Mouse (Mus musculus) neural tube, embryonic 14.5 days (tissue): ENCODE measurements around the gene Krtap6-2. TPM values are rescaled to one million over a fixed set of nuclear protein-coding genes. Genes with fewer than 3 reads are reported as not detected.

Experiments used
- ATAC-seq: fragments of 200-750 bp; cut with Nextera tagmentation; 2 replicates; pipeline ENCODE4 v1.8.0; 2017; ENCODE audit warnings: low read depth, mild to moderate bottlenecking, moderate TSS enrichment, moderate library complexity
- H3K27ac ChIP-seq: fragments of 300-500 bp; sonication (generic); 2 replicates; pipeline ENCODE4 v1.5.1; 2014; ENCODE audit warnings: low read depth, mild to moderate bottlenecking, control low read depth, low read length, moderate library complexity, mixed read lengths
- H3K27me3 ChIP-seq: fragments of 300-500 bp; sonication (generic); 2 replicates; pipeline ENCODE4 v1.6.1; 2014; ENCODE audit warnings: low read length; ENCODE audit not compliant: control insufficient read depth, insufficient read depth
- H3K36me3 ChIP-seq: fragments of 300-500 bp; sonication (generic); 2 replicates; pipeline ENCODE4 v1.6.1; 2014; ENCODE audit warnings: low read length, mixed read lengths; ENCODE audit not compliant: control insufficient read depth, insufficient read depth
- H3K4me1 ChIP-seq: fragments of 300-500 bp; sonication (generic); 2 replicates; pipeline ENCODE4 v1.6.1; 2014; ENCODE audit warnings: low read length; ENCODE audit not compliant: control insufficient read depth, insufficient read depth
- H3K4me2 ChIP-seq: fragments of 300-500 bp; sonication (generic); 2 replicates; pipeline ENCODE4 v1.6.1; 2014; ENCODE audit warnings: mild to moderate bottlenecking, low read depth, low read length, control low read depth
- H3K4me3 ChIP-seq: fragments of 300-500 bp; sonication (generic); 2 replicates; pipeline ENCODE4 v1.5.1; 2014; ENCODE audit warnings: low read depth, low read length, control low read depth, mixed read lengths
- H3K9ac ChIP-seq: fragments of 300-500 bp; sonication (generic); replicated peaks from 2 replicates; pipeline ENCODE4 v1.6.1; 2014; ENCODE audit warnings: low read depth, mild to moderate bottlenecking, control low read depth, low read length, mixed read lengths
- H3K9me3 ChIP-seq: fragments of 300-500 bp; sonication (generic); 2 replicates; pipeline ENCODE4 v1.6.1; 2016; ENCODE audit warnings: low read length; ENCODE audit not compliant: control insufficient read depth
- WGBS: fragments of 180-500 bp; shearing (Covaris S2); extraction: QIAGEN DNeasy Blood & Tissue Kit; methylation state at CpG from one replicate; pipeline ENCODE4 v1.1.7; 2014; 5-methylcytosine and 5-hydroxymethylcytosine counted together
- polyA plus RNA-seq: library from polyadenylated mRNA; unstranded; fragments of >200 nt; fragmentation: Nextera tagmentation; extraction: Ambion mirVana; gene quantifications from 2 replicates; pipeline ENCODE4 v1.2.1, GENCODE M21; 2014

Krtap6-2 gene
- polyA plus RNA-seq: not detected in 2 replicates

- no peak within 1 kb of the TSS for H3K4me2 ChIP-seq
- no peak within 1 kb of the TSS for H3K4me3 ChIP-seq
- no peak for ATAC-seq
- H3K9me3 ChIP-seq: no peaks in the 10 kb centered on the region
- H3K27me3 ChIP-seq: no peaks in the 10 kb centered on the region
- H3K9ac ChIP-seq: no peak within 1 kb of the TSS
- WGBS: 95% methylated on average over 3 of the region's 3 CpGs
- no peak within 1 kb of the TSS for H3K27ac ChIP-seq
- no peaks in the 10 kb centered on the region for H3K36me3 ChIP-seq
- H3K4me1 ChIP-seq: no peaks in the 10 kb centered on the region
Observed at GRCm38 (mm10) chr16:89420011-89420410, at the start of gene Krtap6-2. Gene Krtap6-2, minus strand, starts transcription at chr16:89420111.

DNA sequence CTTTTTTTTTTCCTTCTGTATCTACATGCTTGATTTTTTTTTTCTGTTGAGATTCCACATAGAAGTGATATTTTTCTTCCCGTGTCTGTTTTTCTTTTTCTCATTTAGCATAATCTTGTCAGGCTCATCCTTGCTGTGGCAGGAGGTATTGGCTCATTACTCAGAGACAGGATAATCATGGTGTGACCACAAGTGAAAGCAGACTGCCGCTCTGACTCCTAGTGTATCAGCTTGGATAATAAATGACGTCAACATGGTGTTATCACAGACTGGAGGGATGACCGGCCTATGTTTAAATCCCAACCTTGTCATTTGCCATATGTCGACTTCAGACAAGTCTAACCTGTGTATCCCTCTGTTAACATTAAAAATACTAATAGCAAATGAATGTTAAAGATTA lies 41.3 kb upstream of the Krtap6-2 start:
- no peak for ATAC-seq
- no peaks in the 10 kb centered on the region for H3K4me1 ChIP-seq
- no peaks in the 10 kb centered on the region for H3K36me3 ChIP-seq
- no peak overlapping the region for H3K4me2 ChIP-seq
- H3K4me3 ChIP-seq: no peak overlapping the region
- H3K27me3 ChIP-seq: no peaks in the 10 kb centered on the region
- 84% methylated on average over 5 of the region's 5 CpGs for WGBS
- H3K27ac ChIP-seq: no peak overlapping the region
- no peaks in the 10 kb centered on the region for H3K9me3 ChIP-seq
- H3K9ac ChIP-seq: no peak overlapping the region

DNA sequence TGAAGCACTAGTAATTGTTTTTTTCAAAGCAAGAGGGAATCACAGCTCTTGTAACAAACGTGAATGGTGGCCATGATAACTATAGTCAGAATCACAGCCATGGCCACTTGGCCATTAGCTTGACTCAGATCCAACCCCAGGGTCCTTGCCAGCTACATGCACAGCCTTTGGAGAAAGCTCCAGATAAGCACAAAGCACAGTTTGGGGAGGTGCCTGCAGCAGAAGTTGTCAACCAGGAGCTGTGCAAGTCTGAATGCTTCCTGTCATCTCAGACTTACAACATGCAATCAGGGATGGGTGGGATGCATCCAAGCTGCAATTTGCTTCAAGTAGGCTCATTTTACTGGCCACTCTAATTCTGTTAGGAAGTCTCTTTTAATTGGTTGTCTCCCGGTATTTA lies 9.7 kb upstream of the Krtap6-2 start:
- Histone ChIP-seq H3K4me3 (no peak overlapping the region), H3K4me1 (no peaks in the 10 kb centered on the region), H3K27ac (no peak overlapping the region), H3K27me3 (no peaks in the 10 kb centered on the region), H3K9me3 (no peaks in the 10 kb centered on the region), H3K9ac (no peak overlapping the region), H3K36me3 (no peaks in the 10 kb centered on the region), H3K4me2 (no peak overlapping the region)
- ATAC-seq: no peak
- 69% methylated on average over 2 of the region's 2 CpGs for WGBS

GRCm38 (mm10) chr16:89425310-89425709 lies 5.4 kb upstream of the Krtap6-2 start:
- H3K9me3 ChIP-seq: no peaks in the 10 kb centered on the region
- no peaks in the 10 kb centered on the region for H3K4me1 ChIP-seq
- H3K27ac ChIP-seq: no peak overlapping the region
- 91% methylated on average over 5 of the region's 5 CpGs for WGBS
- no peaks in the 10 kb centered on the region for H3K36me3 ChIP-seq
- H3K9ac ChIP-seq: no peak overlapping the region
- ATAC-seq: no peak
- no peaks in the 10 kb centered on the region for H3K27me3 ChIP-seq
- H3K4me3 ChIP-seq: no peak overlapping the region
- no peak overlapping the region for H3K4me2 ChIP-seq

DNA sequence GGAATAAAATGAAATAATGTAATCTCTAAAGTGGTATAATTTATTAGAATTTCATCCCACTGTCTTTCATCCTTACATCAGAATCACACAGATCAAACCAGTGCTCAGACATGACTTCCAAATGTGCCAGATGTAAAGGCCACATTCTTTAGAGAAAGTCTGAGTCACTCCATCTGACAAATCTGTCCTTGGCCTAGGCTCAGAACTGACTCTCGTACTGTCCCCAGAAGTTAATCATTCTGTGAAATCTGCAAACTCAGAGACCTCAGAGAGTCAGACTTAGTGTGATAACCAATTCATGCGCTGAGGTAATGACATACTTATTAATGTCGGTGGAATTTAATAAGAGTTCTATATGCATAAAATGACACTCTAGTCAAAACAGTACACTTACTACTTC lies 3.6 kb downstream of the Krtap6-2 start:
- H3K27me3 ChIP-seq: no peaks in the 10 kb centered on the region
- no peak overlapping the region for H3K4me3 ChIP-seq
- H3K9me3 ChIP-seq: no peaks in the 10 kb centered on the region
- H3K4me1 ChIP-seq: no peaks in the 10 kb centered on the region
- no peak overlapping the region for H3K27ac ChIP-seq
- no peaks in the 10 kb centered on the region for H3K36me3 ChIP-seq
- H3K4me2 ChIP-seq: no peak overlapping the region
- no peak for ATAC-seq
- WGBS: 95% methylated on average over 3 of the region's 3 CpGs
- H3K9ac ChIP-seq: no peak overlapping the region

DNA sequence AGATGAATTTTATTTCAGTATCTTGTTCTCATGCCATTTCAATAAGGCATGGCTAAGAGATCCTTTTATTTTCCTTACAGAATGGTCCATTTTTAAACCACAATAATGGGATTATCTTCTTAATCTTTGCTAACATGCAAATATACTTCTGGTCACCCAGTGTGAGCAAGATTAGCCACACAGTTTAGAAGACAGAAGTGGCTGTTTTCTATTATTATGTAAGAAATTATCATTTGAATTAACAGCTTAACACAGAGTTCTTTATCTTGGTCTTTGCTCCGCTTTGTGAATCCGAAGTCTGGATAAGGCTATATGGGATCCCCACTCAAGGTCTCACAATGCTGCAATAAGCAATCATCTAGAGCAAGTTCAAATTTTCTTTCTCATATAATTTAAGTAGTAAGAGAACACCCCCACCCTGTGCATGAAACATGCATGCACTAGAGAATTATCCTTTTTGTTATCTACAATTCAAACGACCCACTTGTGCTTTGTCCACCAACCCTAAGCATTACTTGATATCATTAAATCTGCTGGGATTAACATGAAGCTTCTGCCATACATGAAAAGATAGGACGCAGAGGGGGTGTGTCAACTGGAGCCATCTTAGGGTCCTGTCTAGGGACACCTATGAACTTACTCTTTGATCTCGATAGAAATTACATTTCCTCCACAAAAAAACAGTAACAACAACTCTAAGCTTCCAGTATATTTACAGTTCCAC lies 9.4 kb downstream of the Krtap6-2 start:
- 81% methylated on average over 5 of the region's 5 CpGs for WGBS
- no peaks in the 10 kb centered on the region for H3K4me1 ChIP-seq
- no peak overlapping the region for H3K4me3 ChIP-seq
- H3K27ac ChIP-seq: no peak overlapping the region
- no peaks in the 10 kb centered on the region for H3K36me3 ChIP-seq
- ATAC-seq: no peak
- H3K9me3 ChIP-seq: no peaks in the 10 kb centered on the region
- no peak overlapping the region for H3K9ac ChIP-seq
- no peaks in the 10 kb centered on the region for H3K27me3 ChIP-seq
- no peak overlapping the region for H3K4me2 ChIP-seq

DNA sequence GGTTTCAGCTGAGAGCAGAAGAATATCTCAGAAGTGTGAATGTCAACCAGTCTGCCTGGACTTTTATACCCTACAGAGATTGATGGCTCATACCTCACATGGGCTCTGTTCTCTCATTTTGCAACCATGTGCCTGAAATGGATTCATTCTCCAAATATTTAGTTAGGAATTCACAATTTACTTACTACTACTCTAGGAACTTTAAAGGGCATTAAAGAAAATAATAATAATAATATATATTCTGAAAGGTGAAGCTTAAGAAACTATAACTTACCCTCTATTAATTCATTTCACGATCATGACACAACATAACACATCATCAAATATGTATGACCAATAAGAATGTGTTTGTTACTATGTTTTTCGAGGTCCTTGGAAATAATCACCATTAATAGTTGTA lies 16.1 kb downstream of the Krtap6-2 start, which contains the start of gene Krtap21-1:
TSS of gene Krtap21-1 (minus strand) at position 101 of the 400 bp plus-strand sequence.
- Histone ChIP-seq H3K9me3 (no peaks in the 10 kb centered on the region), H3K36me3 (no peaks in the 10 kb centered on the region), H3K4me1 (no peaks in the 10 kb centered on the region), H3K9ac (no peak within 1 kb of the TSS), H3K27me3 (no peaks in the 10 kb centered on the region), H3K4me2 (no peak within 1 kb of the TSS), H3K27ac (no peak within 1 kb of the TSS), H3K4me3 (no peak within 1 kb of the TSS)
- 82% methylated on average over 2 of the region's 2 CpGs for WGBS
- ATAC-seq: no peak

GRCm38 (mm10) chr16:89372734-89373461 lies 47.0 kb downstream of the Krtap6-2 start:
- Histone ChIP-seq H3K36me3 (no peaks in the 10 kb centered on the region), H3K9ac (no peak overlapping the region), H3K4me1 (no peaks in the 10 kb centered on the region), H3K27me3 (no peaks in the 10 kb centered on the region), H3K9me3 (no peaks in the 10 kb centered on the region), H3K27ac (no peak overlapping the region), H3K4me2 (no peak overlapping the region), H3K4me3 (no peak overlapping the region)
- no peak for ATAC-seq
- WGBS: 68% methylated on average over 2 of the region's 2 CpGs
